Mouse (Mus musculus): ENCODE data around the gene Tmtc1.

Tmtc1 gene

GRCm38 (mm10) chr6:148416597-148416996 lies 27.6 kb downstream of the Tmtc1 start:
- DNase-seq = no peak

DNA sequence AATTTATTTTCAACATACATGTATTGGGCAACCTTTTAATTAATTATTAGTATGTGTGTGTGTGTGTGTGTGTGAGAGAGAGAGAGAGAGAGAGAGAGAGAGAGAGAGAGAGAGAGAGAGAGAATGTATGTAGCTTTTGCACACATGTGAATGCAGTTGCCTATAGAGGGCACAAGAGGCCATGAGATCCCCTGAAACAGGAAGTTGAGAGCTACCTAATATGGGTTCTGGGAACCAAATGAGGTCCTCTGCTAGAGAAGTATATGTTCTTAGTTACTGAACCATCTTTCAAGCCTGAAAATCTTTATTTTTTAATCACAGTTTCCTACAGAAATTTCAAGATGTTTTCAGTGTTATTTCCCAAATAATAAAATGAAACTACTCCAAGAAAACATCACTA lies 30.6 kb downstream of the Tmtc1 start:
- DNase-seq = no peak

DNA sequence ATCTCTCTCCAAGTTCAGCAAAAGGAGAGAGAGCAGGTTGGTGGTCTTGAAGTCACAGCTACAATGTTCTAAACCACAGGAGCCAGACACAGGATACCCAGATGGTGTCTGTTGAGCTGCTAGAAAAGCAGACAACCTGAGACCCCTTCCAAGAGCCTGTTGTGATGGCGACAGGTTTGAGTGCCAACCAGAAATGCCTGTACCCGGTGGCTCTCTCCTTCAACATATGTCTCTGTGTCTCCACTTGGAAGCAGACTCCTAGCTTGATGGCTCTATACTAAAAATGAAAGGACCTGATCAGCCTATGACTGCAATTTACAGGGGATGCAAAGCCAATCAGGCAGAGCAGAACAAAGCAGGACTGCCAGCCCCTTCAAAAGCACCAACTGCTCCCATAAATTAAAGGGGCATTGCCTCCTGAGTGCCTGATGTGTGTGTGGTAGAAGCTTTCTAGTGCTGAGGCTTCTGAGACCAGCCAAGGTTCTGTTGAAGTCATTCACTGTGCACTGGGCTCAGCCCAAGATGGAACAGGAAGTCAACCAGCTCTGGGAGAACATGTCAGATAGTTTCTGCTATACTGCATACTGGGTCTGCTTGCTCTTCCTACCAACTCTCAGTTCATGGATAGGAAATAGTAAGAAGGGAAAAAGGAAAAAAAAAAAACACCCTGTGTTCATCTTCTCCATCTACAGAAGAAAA lies 37.2 kb downstream of the Tmtc1 start:
- DNase-seq = no peak

GRCm38 (mm10) chr6:148405599-148405998 lies 38.6 kb downstream of the Tmtc1 start:
- DNase-seq = no peak

GRCm38 (mm10) chr6:148404500-148404899 lies 39.7 kb downstream of the Tmtc1 start:
- no peak for DNase-seq

- DNase-seq = no peak
These were observed 40.4 kb downstream of the Tmtc1 start for GRCm38 (mm10) chr6:148403761-148404160.

DNA sequence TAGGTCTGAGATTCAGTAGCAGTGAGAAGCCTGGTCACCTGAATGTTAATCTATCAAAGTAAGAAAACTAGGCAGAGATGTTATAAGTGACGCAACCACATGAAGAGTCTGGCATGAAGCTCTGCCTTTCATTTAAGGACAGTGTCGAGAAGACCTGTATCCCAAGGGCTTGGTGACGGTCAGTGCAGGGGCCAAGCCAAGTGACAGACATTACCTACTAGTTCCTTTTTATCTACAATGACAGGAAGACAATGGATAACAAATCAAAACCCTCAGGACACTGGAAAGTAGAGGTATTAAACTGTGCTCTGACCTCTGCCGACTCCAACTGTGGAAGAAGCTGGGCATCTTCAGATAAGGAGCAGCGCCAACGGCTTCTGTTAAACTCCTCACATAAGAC lies 43.2 kb downstream of the Tmtc1 start:
- no peak for DNase-seq

- DNase-seq = no peak
These were observed 44.6 kb downstream of the Tmtc1 start for GRCm38 (mm10) chr6:148399541-148399940.

DNA sequence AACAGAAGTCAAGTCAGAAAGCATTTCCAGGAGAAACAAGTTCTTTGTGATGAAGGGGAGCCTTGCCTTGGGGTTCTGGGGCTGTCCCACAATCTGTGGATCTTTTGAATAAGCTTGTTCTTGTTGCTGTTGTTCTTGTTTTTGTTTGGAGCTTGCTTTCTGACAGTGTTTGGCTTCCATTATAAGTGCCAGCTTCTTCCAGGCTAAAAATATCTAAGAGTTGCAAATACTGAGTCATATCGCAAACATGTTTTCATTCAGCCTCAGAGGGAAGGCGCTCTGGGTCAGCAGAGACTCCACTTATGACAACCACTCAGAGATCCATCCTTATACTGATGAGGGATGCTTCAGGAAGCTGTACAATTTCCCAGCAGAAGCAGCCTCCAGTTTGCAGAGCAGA lies 45.3 kb downstream of the Tmtc1 start:
- no peak for DNase-seq

- DNase-seq = no peak
These were observed 46.9 kb downstream of the Tmtc1 start for GRCm38 (mm10) chr6:148397270-148397669.

GRCm38 (mm10) chr6:148395272-148395671 lies 48.9 kb downstream of the Tmtc1 start:
- no peak for DNase-seq

GRCm38 (mm10) chr6:148394294-148394693 lies 49.9 kb downstream of the Tmtc1 start:
- no peak for DNase-seq

GRCm38 (mm10) chr6:148392147-148392546 lies 52.0 kb downstream of the Tmtc1 start:
- no peak for DNase-seq

DNA sequence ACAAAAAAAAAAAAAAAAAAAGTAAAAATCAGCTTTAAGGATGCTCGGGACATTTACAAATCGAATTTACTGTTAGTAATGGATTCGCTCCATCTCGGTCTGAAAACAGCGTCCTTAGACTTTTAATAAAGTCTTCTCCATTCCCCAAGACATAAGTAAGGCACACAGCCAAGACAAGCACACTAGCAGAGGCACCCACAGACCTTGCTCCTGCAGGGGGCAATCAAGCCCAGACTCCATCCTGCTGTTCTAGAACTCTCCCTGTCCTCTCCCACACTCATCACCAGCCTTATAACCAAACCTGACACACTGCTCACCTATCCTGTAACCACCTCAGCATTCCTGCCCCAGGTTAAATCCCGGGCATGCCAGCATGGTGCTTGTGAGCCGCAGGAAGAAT lies 52.9 kb downstream of the Tmtc1 start:
- DNase-seq = no peak

DNA sequence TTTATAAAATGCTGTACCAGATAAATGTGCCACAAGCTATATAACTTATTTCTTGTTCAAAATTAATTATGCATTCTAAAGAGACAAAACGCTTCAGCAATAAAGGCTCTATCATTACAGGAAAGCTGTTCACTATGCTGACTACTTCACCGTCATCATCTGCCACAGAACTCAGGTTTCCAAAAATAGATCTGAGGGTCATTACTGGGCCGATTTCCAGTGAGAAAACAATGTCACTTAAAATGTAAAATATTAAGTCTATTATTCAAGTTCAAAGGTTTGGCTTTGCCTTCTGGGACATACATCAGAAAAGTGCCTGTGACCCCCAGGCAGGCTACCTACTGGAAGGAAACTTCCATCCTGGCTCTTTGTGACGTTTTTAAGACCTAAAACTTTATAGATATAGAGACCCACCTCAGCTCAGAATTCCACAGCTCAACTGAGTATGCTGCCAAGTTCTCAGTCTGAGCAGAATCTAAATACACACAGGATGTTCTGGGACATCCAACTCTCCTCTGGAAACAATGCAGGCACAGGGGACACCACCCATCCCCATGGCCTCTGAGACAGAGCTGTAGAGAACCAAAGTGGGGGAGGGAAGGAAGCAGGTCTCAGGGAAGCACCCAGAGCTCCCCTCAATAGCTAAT lies 53.4 kb downstream of the Tmtc1 start:
- no peak for DNase-seq

DNA sequence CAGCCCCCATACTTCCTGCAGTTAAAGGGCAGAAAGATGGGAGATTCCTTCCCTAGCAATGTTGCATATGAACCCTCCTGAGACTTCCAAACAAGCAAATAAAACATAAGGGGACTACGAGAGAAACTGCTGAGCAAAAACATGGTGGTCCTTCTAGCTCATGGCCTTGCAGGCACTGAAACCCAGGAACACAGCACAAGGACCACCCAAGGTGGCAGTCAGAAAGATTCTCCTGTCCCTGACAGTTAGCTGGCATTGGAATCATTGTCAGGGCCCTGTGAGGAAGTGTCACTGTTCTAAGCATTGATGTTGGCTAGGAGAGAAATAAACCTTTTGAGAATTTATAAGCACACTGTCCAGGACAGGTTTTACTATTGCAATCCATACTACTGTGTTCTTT lies 56.2 kb downstream of the Tmtc1 start:
- no peak for DNase-seq

DNA sequence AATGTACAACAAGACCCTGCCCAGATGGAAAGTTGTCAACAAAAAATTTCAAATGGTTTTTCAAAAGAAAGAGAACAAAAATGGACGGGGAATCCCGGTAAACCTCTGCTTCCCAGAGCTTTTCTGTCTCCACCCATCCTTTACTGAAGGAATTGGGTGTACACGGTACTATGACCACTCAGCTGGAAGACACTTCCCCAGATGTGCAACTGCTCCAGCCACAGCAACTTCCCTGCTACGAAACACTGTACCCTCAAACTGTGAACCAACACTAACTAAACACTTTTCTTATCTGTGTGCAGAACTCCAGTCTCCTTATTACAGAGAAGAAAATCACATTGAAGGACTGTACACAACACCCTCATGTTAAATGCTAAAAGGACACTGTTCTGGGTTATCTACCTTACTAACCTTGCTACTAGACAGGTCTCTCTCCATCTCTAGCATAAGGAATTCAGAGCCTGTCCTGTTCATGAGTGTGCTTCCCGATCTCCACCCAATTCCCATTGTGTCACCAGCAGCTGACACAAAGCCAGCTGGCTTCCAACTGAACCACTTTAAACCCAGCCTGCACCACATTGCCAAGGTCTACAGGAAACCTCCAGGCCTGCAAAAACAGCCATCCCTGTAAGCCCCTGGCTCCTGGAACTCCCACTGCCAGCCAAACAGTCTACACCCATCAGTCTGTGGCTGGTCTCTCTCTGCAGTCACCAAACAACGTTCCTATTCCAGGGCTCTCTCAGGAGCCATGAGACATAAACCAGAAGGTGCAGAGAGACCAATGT lies 59.9 kb downstream of the Tmtc1 start:
- DNase-seq = no peak

DNA sequence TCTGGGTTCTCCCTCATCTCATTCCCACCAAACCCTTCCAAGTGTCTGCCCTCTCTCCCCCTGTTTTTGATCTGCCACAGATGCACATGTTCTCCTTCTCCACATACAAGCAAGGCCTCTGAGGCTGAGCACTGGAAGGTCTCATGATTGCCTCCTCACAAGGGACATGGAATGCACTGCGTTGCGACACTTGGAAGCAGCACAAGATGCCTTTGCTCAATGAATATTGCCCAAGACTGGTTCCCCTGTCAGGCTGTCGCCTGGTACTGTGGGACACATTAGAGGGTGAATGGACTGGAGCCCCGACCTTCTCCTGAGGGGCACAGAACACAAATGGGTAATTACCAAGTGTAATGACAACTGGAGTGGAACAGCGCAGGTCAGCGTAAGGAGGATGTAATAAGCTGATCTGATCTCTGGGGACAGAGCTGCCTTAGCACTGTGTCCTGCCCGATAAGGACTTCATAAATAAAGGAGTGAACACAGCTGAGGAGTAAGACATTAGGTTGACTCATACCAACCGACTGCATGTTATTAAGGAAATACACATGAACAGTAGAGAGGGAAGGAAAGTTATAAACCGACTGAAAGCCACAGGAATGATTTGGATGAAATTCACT lies 62.9 kb downstream of the Tmtc1 start:
- no peak for DNase-seq

DNA sequence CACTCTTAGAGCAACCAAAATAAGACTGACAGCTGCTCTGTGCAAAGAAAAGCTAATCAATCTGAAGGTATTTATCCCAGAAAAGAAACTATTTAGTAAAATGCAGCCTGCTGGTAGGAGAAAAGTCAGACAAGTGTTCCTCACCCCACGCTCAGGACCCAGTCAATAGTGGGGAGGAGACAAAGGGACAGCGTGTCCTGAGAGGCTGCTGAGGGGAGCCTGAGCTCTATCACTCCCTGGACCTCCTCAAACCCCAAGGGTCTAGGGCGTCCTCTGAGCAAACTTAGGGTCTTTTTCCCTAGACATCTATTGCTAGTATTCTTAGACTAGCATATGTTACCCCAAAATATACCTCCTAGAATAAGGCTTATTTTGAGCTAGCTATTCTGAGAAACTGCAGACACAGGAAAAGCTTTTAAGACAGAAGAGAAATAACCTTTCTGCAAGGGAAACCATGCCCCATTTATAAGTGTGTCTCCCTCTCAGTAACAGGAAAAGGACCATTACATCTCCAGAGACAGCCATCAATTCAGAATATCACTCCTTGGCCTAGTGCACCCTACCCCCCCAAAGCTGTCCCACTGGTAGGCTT lies 68.5 kb downstream of the Tmtc1 start:
- DNase-seq = no peak

- DNase-seq = no peak
These were observed 69.2 kb downstream of the Tmtc1 start for GRCm38 (mm10) chr6:148375015-148375414.

- no peak for DNase-seq
These were observed 70.7 kb downstream of the Tmtc1 start for GRCm38 (mm10) chr6:148373444-148373843.

- DNase-seq = no peak
These were observed 73.0 kb downstream of the Tmtc1 start for GRCm38 (mm10) chr6:148371223-148371622.

DNA sequence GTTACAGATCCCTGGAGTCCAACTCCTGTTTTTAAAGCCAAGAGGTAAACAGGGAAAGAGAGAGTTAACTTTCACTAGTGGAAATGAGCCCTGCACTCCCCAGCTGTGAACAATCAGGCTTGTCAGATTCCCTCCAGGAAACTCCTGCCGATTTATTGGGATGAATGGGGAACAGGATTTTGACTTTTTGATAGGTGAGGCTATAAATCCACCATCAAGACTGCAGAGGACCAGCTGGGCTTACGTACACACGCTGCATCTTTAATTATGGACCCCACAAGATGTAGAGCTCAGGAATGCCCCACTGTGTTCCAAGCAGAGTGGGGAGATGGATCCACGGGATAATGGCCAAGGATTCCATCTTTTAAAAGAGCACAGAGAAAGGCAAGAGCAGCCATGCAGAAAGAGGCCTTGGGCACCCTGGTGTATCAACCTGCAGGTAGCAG lies 77.1 kb downstream of the Tmtc1 start:
- no peak for DNase-seq
